10 mouse cellular contexts compared by ENCODE assay signal in the genomic region with DNA sequence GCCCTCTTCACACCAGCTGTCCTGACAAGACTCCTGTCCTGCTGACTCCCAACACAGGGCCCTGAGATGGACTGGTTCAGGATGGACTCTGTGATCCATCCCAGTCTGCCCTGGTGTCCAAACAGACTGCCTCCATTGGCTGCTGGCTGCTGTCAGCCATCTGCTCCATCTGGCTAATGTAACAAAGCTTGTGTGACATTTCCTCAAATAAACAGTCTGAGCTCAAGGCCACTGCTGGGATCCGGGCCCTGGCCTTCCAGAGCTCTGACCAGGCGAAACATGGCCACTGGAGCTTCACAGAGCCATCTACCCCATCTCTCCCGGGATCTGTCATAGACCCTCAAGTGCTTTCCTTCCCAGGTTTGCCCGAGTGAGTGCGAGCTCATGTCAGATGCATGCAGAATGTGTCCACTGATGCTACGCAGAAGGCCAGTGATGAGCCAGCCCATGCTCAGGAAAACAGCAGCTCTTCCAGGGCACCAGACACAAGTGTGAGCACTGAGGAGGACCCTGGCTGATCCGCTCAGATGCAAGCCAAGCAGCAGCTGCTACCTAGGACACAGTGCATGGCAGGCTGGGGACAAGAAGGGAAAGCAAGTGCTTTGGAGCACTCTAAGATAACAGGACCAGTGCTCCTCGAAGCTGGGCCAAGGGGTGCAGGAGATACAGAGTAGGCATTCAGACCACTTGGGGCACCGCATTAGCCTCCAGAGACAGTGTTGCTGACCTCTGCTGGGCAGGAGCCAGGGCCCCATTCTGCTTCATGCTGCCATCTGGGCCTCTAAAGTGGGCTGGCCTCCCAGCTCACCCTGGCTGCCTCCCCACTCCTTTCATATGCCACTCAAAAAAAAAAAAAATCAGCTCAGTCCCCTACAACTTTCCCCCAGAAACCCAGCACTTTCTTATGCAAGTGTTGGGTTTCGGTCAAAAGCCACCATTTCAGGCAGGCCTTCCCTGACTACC. TPM values are rescaled to one million over a fixed set of nuclear protein-coding genes. Genes with fewer than 3 reads are reported as not detected.
A peak's percentile ranks its signal among the peaks of the same experiment; 100 is the strongest.
DNase-seq lines count a peak whose midpoint lies in the region; ATAC-seq and TF ChIP-seq lines count a peak whose summit lies in the region.
"Had no signal": no experiment of that assay in that cellular context is flagged by ENCODE, and none has a peak within 500 bp of the region (broad histone marks: within the 10 kb centered on the region; RNA-seq: fewer than 3 reads in every experiment).

No protein-coding gene starts in this region.

- 47% methylated on average over 10 of the region's 10 CpGs for WGBS in heart, embryonic 10.5 days
- WGBS in midbrain, embryonic 16.5 days = 75% methylated on average over 10 of the region's 10 CpGs
- 76% methylated on average over 10 of the region's 10 CpGs for WGBS in midbrain, embryonic 13.5 days
- 27% methylated on average over 10 of the region's 10 CpGs for WGBS in cerebellum, adult 2 months
- WGBS in stomach, embryonic 15.5 days = 57% methylated on average over 10 of the region's 10 CpGs

- intact Hi-C loops in heart, postnatal 14 days (cut with DNase I) = loop anchor here (1.0 to 5.0 kb wide), 3 partner anchors 49 to 148 kb away; partner anchors contain the start of gene Rasd1

- TF ChIP-seq CTCF in cerebellum, adult 2 months (IDR thresholded peaks at IDR 0.05; ENCODE audit: borderline replicate concordance, insufficient read depth, low read depth, low read length) = no peak

- H3K36me3 ChIP-seq in heart, embryonic 10.5 days = no peaks in the 10 kb centered on the region
- H3K36me3 ChIP-seq in midbrain, embryonic 16.5 days (ENCODE audit: control insufficient read depth, insufficient read depth, low read length) = no peaks in the 10 kb centered on the region
- H3K36me3 ChIP-seq in midbrain, embryonic 13.5 days = no peaks in the 10 kb centered on the region
- no peaks in the 10 kb centered on the region for H3K36me3 ChIP-seq in stomach, embryonic 15.5 days
- H3K36me3 ChIP-seq: heart, embryonic 15.5 days; midbrain, embryonic 15.5 days had no signal

- no peaks in the 10 kb centered on the region for H3K27me3 ChIP-seq in heart, embryonic 10.5 days (ENCODE audit: insufficient read depth, poor library complexity, severe bottlenecking)
- no peaks in the 10 kb centered on the region for H3K27me3 ChIP-seq in midbrain, embryonic 16.5 days (ENCODE audit: control insufficient read depth, insufficient read depth, low read depth, low read length)
- no peaks in the 10 kb centered on the region for H3K27me3 ChIP-seq in midbrain, embryonic 13.5 days
- no peaks in the 10 kb centered on the region for H3K27me3 ChIP-seq in cerebellum, adult 2 months (ENCODE audit: control insufficient read depth, insufficient read depth, low read length)
- H3K27me3 ChIP-seq in stomach, embryonic 15.5 days (replicated peaks) = no peaks in the 10 kb centered on the region
- H3K27me3 ChIP-seq: heart, embryonic 15.5 days; midbrain, embryonic 15.5 days had no signal

- TF ChIP-seq POLR2A in cerebellum, adult 2 months (IDR thresholded peaks at IDR 0.05; ENCODE audit: borderline replicate concordance, insufficient read depth, low read length) = peak; percentile 26; the same call in 1 of the 2 replicates

- ATAC-seq in midbrain, embryonic 16.5 days = peak; percentile 60
- ATAC-seq in midbrain, embryonic 13.5 days = no peak
- peak; percentile 62 for ATAC-seq in stomach, embryonic 15.5 days (ENCODE audit: insufficient read depth, low FRiP score, low read depth)
- ATAC-seq: midbrain, embryonic 15.5 days had no signal

- no peak overlapping the region for H3K9ac ChIP-seq in midbrain, embryonic 16.5 days (ENCODE audit: low read depth, low read length)
- no peak overlapping the region; the same call in 1 of the 2 replicates for H3K9ac ChIP-seq in midbrain, embryonic 13.5 days (replicated peaks)
- no peak overlapping the region for H3K9ac ChIP-seq in stomach, embryonic 15.5 days
- H3K9ac ChIP-seq: heart, embryonic 15.5 days; midbrain, embryonic 15.5 days had no signal

- no peak overlapping the region for H3K4me2 ChIP-seq in midbrain, embryonic 16.5 days (ENCODE audit: low read length)
- H3K4me2 ChIP-seq in midbrain, embryonic 13.5 days (replicated peaks) = no peak overlapping the region
- H3K4me2 ChIP-seq in stomach, embryonic 15.5 days = no peak overlapping the region
- H3K4me2 ChIP-seq: heart, embryonic 15.5 days; midbrain, embryonic 15.5 days had no signal

- DNase-seq in heart, embryonic 10.5 days (ENCODE audit: low spot score) = no peak
- DNase-seq in heart, postnatal 14 days = no peak
- DNase-seq in cerebellum, adult 2 months = peak; percentile 76 to 87
- DNase-seq in spleen, postnatal 10 days (ENCODE audit: low spot score in 2 of 2) = no peak
- DNase-seq in kidney, postnatal 14 days = no peak

- H3K4me1 ChIP-seq in heart, embryonic 10.5 days = peaks cover 62% of the 10 kb centered on the region
- no peaks in the 10 kb centered on the region for H3K4me1 ChIP-seq in midbrain, embryonic 16.5 days (ENCODE audit: control insufficient read depth, insufficient read depth, low read length)
- H3K4me1 ChIP-seq in midbrain, embryonic 13.5 days (replicated peaks) = no peaks in the 10 kb centered on the region
- peaks cover 46% of the 10 kb centered on the region for H3K4me1 ChIP-seq in cerebellum, adult 2 months (ENCODE audit: control insufficient read depth, insufficient read depth, low read length)
- peaks cover 7% of the 10 kb centered on the region; the same call in 1 of the 2 replicates for H3K4me1 ChIP-seq in stomach, embryonic 15.5 days
- H3K4me1 ChIP-seq: midbrain, embryonic 15.5 days had no signal

- no peaks in the 10 kb centered on the region for H3K9me3 ChIP-seq in heart, embryonic 10.5 days
- no peaks in the 10 kb centered on the region for H3K9me3 ChIP-seq in midbrain, embryonic 16.5 days (replicated peaks; ENCODE audit: control insufficient read depth, low read length, poor library complexity, severe bottlenecking)
- no peaks in the 10 kb centered on the region for H3K9me3 ChIP-seq in midbrain, embryonic 13.5 days
- H3K9me3 ChIP-seq in stomach, embryonic 15.5 days = no peaks in the 10 kb centered on the region
- H3K9me3 ChIP-seq: heart, embryonic 15.5 days; midbrain, embryonic 15.5 days had no signal

- H3K27ac ChIP-seq in heart, embryonic 10.5 days = peak overlapping the region; percentile 57; the same call in 1 of the 2 replicates
- H3K27ac ChIP-seq in midbrain, embryonic 16.5 days (ENCODE audit: low read length) = 0 out of 2 replicates have a peak overlapping the region, but pooled peaks have one; percentile 29
- H3K27ac ChIP-seq in midbrain, embryonic 13.5 days = no peak overlapping the region
- H3K27ac ChIP-seq in cerebellum, adult 2 months (ENCODE audit: insufficient read depth, low read length) = peak overlapping the region; percentile 83
- H3K27ac ChIP-seq in stomach, embryonic 15.5 days = peak overlapping the region; percentile 32
- H3K27ac ChIP-seq: heart, embryonic 15.5 days; midbrain, embryonic 15.5 days had no signal

- no peak overlapping the region for H3K4me3 ChIP-seq in heart, embryonic 10.5 days
- H3K4me3 ChIP-seq in midbrain, embryonic 16.5 days (ENCODE audit: low read depth, low read length) = no peak overlapping the region
- H3K4me3 ChIP-seq in midbrain, embryonic 13.5 days (replicated peaks) = no peak overlapping the region
- H3K4me3 ChIP-seq in cerebellum, adult 2 months (replicated peaks; ENCODE audit: insufficient read depth, low read depth, low read length) = no peak overlapping the region
- H3K4me3 ChIP-seq in stomach, embryonic 15.5 days (replicated peaks) = no peak overlapping the region
- H3K4me3 ChIP-seq: heart, embryonic 15.5 days; midbrain, embryonic 15.5 days had no signal

RNA-seq across cellular contexts. Expression of gene Pemt, which starts 18.1 kb away (rescaled TPM):
- 11.6 and 18.2 TPM in 2 replicates for polyA plus RNA-seq in heart, embryonic 10.5 days (2016; fragmentation: Nextera tagmentation; extraction: Ambion mirVana)
- 1 to 10 TPM; 1.3 to 1.9 TPM for total RNA-seq in heart, postnatal 14 days (2021)
- polyA plus RNA-seq in midbrain, embryonic 16.5 days (2015; fragmentation: Nextera tagmentation; extraction: Ambion mirVana) = 7.6 and 9.4 TPM in 2 replicates
- polyA plus RNA-seq in midbrain, embryonic 13.5 days (2015; fragmentation: Nextera tagmentation; extraction: Ambion mirVana) = 5.6 and 6.9 TPM in 2 replicates
- 6.8 and 7.5 TPM in 2 replicates for polyA plus RNA-seq in cerebellum, adult 2 months (2012; rRNA removed)
- 8.8 and 9.2 TPM in 2 replicates for polyA plus RNA-seq in stomach, embryonic 15.5 days (2015; fragmentation: Nextera tagmentation; extraction: Ambion mirVana)

Comparison
In these comparisons a context has a peak if more than half of its experiments do, and no peak if none do; other contexts are left out.
1. DNase-seq: peak in cerebellum, adult 2 months (2 of 2); none in heart, embryonic 10.5 days (single experiment), heart, postnatal 14 days (0 of 2), spleen, postnatal 10 days (0 of 2) and kidney, postnatal 14 days (single experiment).